Mouse (Mus musculus) cortical plate, adult 2 months (tissue): ENCODE data around the gene Lrrc34.

Experiments used
- CTCF ChIP-seq: fragments of 200-500 bp; IDR thresholded peaks from 2 replicates; pipeline ENCODE4 v1.5.1; 2011; ENCODE audit warnings: mild to moderate bottlenecking, control low read depth, low read length; ENCODE audit not compliant: insufficient read depth; ENCODE audit errors: extremely low read depth
- POLR2A ChIP-seq: fragments of 200-500 bp; IDR thresholded peaks from 2 replicates; pipeline ENCODE4 v1.6.1; 2011; ENCODE audit warnings: mild to moderate bottlenecking, low read length, control low read depth; ENCODE audit not compliant: insufficient read depth; ENCODE audit errors: extremely low read depth

GRCm38 (mm10) chr3:30602065-30602739 lies 45.5 kb downstream of the Lrrc34 start, which contains the start of gene Mynn:
- peak; percentile 33; the same call in 1 of the 2 replicates for TF ChIP-seq CTCF
- peak; percentile 86 for TF ChIP-seq POLR2A
